Mouse (Mus musculus) limb, embryonic 12.5 days (tissue): Measurements from ENCODE around the gene Gm3558. TPM values are rescaled to one million over a fixed set of nuclear protein-coding genes. Genes with fewer than 3 reads are reported as not detected.
"Not testable (repeated sequence)": the region's sequence is repeated elsewhere in the genome, so short reads cannot be mapped to it uniquely, and the experiment has no call there.

Source experiments
- ATAC-seq: fragments of 200-750 bp; cut with Nextera tagmentation; 2 replicates; pipeline ENCODE4 v1.8.0; 2017; ENCODE audit warnings: low read depth, moderate TSS enrichment; ENCODE audit not compliant: insufficient number of reproducible peaks, insufficient read depth, low FRiP score, low TSS enrichment
- H3K27ac ChIP-seq: fragments of 300-500 bp; sonication (generic); 2 replicates; pipeline ENCODE4 v1.5.1; 2016; ENCODE audit warnings: mild to moderate bottlenecking, moderate library complexity
- H3K27me3 ChIP-seq: fragments of 300-500 bp; sonication (generic); 2 replicates; pipeline ENCODE4 v1.6.1; 2016; ENCODE audit warnings: mild to moderate bottlenecking, moderate library complexity
- H3K36me3 ChIP-seq: fragments of 300-500 bp; sonication (generic); 2 replicates; pipeline ENCODE4 v1.6.1; 2016; ENCODE audit warnings: mild to moderate bottlenecking, moderate library complexity
- H3K4me1 ChIP-seq: fragments of 300-500 bp; sonication (generic); replicated peaks from 2 replicates; pipeline ENCODE4 v1.6.1; 2016
- H3K4me2 ChIP-seq: fragments of 300-500 bp; sonication (generic); 2 replicates; pipeline ENCODE4 v1.6.1; 2016; ENCODE audit warnings: mild to moderate bottlenecking, moderate library complexity
- H3K4me3 ChIP-seq: fragments of 300-500 bp; sonication (generic); replicated peaks from 2 replicates; pipeline ENCODE4 v1.5.1; 2016; ENCODE audit warnings: mild to moderate bottlenecking
- H3K9ac ChIP-seq: fragments of 300-500 bp; sonication (generic); replicated peaks from 2 replicates; pipeline ENCODE4 v1.6.1; 2016; ENCODE audit warnings: mild to moderate bottlenecking, moderate library complexity
- H3K9me3 ChIP-seq: fragments of 300-500 bp; sonication (generic); 2 replicates; pipeline ENCODE4 v1.6.1; 2016; ENCODE audit warnings: mild to moderate bottlenecking, moderate library complexity
- WGBS: fragments of 180-500 bp; shearing (Covaris S2); methylation state at CpG from one replicate; pipeline ENCODE4 v1.1.7; 2016; 5-methylcytosine and 5-hydroxymethylcytosine counted together
- polyA plus RNA-seq: library from polyadenylated mRNA; unstranded; fragments of >200 nt; fragmentation: Nextera tagmentation; extraction: Ambion mirVana; gene quantifications from 2 replicates; pipeline ENCODE4 v1.2.1, GENCODE M21; 2016

The Gm3558 gene
- polyA plus RNA-seq, result 0.35 and 0.49 TPM in 2 replicates

DNA sequence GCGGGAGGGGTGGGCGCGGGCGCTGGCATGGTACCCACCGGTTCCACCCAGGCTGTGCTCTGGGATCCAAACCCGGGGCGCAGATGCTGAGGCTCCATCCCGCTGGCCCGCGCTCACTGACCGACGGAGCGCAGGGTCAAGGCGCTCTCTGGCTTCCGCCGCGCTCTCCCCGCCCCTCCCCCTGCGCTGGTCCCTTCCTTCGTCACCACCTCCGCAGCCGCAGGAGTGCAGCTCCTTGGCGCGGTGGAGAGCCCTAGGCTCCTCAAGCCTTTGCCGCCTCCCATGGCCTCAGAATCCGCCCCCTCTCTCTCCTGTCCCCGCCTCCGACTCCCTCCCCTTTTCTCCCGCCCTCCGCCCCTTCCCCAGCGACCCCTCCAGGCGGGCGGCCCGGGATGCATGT lies at the start of gene Gm3558:
Gene Gm3558, minus strand, starts transcription at position 185 of the 400 bp plus-strand sequence.
- H3K4me3 ChIP-seq, result peak within 1 kb of the TSS; percentile 45
- ATAC-seq, H3K9me3 ChIP-seq, H3K36me3 ChIP-seq, H3K4me1 ChIP-seq, H3K27ac ChIP-seq, H3K27me3 ChIP-seq: not testable (repeated sequence)
- H3K9ac ChIP-seq, result 0 out of 2 replicates have a peak within 1 kb of the TSS, but pooled peaks have one; percentile 44
- WGBS, result 0% methylated on average over 5 of the region's 34 CpGs
- peak within 1 kb of the TSS; percentile 72 for H3K4me2 ChIP-seq

DNA sequence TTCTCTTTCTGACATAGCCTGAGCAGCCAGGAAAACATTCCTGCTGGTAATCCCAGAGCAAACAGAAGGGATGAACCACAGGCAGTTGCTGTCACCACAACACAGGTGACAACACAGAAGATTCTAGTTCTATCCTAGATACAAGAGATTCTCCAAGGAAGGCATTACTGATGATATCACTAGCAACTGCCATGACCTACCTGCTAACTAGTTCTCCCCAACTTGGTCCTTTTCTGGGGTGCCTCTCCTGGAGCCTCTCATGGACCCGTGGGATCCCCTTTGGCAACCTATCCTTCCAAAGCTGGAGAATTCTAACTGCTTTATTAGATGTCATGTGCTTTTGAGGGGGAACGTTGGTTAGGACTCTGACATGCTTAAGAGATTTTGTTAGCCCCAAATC lies 27.1 kb upstream of the Gm3558 start, which contains the start of gene Gm10338:
Gene Gm10338, minus strand, starts transcription at position 101 of the 400 bp plus-strand sequence.
- ATAC-seq, H3K9me3 ChIP-seq, H3K27me3 ChIP-seq, H3K36me3 ChIP-seq, H3K27ac ChIP-seq, H3K4me3 ChIP-seq, H3K4me2 ChIP-seq, H3K4me1 ChIP-seq, H3K9ac ChIP-seq: not testable (repeated sequence)
- no CpG with 5 or more reads among the region's 2 CpGs for WGBS

DNA sequence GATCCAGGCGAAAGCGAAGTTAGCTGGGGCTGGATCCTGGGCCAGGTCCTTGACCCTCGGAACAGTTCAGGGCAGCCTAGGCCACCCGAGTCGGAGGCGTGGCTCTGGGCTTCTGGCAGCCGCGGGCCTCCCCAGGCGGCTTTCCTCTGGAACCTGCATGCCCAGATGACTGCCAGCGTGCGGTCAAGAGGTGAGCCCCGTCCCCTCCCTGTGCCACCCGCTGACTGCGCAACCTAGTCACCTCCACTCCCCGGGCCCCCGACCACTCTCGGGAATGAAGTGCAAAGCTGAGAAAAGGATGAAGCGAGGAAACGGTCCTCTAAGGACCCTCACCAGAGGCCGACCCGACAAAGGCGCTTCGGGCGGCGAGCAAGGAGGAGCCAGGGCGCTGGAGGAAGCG lies 476 bp downstream of the Gm3558 start:
- WGBS, result 0% methylated on average over 18 of the region's 27 CpGs
- ATAC-seq, result not testable (repeated sequence)
- H3K9ac ChIP-seq, result 0 out of 2 replicates have a peak overlapping the region, but pooled peaks have one; percentile 44

DNA sequence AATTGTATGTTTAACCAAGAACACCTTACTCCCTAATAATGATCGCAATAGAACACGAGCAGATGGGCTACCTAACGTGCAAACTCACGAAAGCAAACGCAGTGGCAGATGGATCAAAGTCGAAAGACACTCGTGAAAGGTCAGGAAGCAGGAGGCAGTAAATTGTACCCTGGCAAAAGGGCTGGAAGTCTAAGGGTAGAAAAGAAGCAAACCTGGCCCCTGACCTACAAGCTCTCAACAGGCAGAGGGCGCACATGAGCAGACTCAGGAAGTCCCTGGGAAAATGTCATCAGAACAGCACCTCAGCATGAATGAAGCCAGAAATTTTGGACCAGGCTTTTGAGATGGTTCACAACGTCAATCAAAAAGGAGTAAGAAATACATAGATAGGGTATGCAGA lies 1.1 kb downstream of the Gm3558 start:
- not testable (repeated sequence) for ATAC-seq
- 0% methylated on average over 6 of the region's 9 CpGs for WGBS

More for the DNA sequence above, 476 bp downstream of the Gm3558 start:
- H3K4me1 ChIP-seq, H3K27ac ChIP-seq, H3K36me3 ChIP-seq, H3K9me3 ChIP-seq, H3K27me3 ChIP-seq: not testable (repeated sequence)
- peak overlapping the region; percentile 72 for H3K4me2 ChIP-seq
- H3K4me3 ChIP-seq, result peak overlapping the region; percentile 45

More for the DNA sequence above, 1.1 kb downstream of the Gm3558 start:
- not testable (repeated sequence) for H3K4me1 ChIP-seq, H3K27ac ChIP-seq, H3K9me3 ChIP-seq, H3K4me3 ChIP-seq, H3K27me3 ChIP-seq, H3K9ac ChIP-seq, H3K4me2 ChIP-seq, H3K36me3 ChIP-seq

Other genes with a start within 250 kb of the Gm3558 start
- gene Gm5797, start 236.2 kb downstream of the Gm3558 start, polyA plus RNA-seq, result not detected in 2 replicates
- not detected in 2 replicates for gene Gm8374, start 203.4 kb downstream of the Gm3558 start, polyA plus RNA-seq
- gene Gm3755, start 117.6 kb downstream of the Gm3558 start, polyA plus RNA-seq, result not detected in 2 replicates
- 0.59 and 1.4 TPM in 2 replicates for gene Gm3752, start 84.8 kb downstream of the Gm3558 start, polyA plus RNA-seq
- gene Gm10338, start 27.0 kb upstream of the Gm3558 start, polyA plus RNA-seq, result not detected in 2 replicates
- gene Gm10128, start 75.4 kb upstream of the Gm3558 start, polyA plus RNA-seq, result not detected in 2 replicates
- not detected in 2 replicates for gene Gm26661, start 223.0 kb upstream of the Gm3558 start, polyA plus RNA-seq
- gene Flnb, start 249.4 kb upstream of the Gm3558 start, polyA plus RNA-seq, result 56.7 and 61.9 TPM in 2 replicates